Mouse (Mus musculus): Measurements from ENCODE around the gene Sec24c. TPM values are rescaled to one million over a fixed set of nuclear protein-coding genes. Genes with fewer than 3 reads are reported as not detected.

Gene Sec24c
- polyA plus RNA-seq, 1 experiment: 85.1 TPM

- H3K4me3 ChIP-seq (ENCODE audit: insufficient read depth, low read length): no peak overlapping the region
- H3K27ac ChIP-seq (ENCODE audit: insufficient read depth, low read length): no peak overlapping the region
- H3K4me1 ChIP-seq (ENCODE audit: control insufficient read depth, insufficient read depth, low read length): no peaks in the 10 kb centered on the region
- TF ChIP-seq POLR2A (IDR thresholded peaks at IDR 0.05; ENCODE audit: low read depth, low read length) (no peak), CTCF (IDR thresholded peaks at IDR 0.05; ENCODE audit: borderline replicate concordance, insufficient read depth, low read length) (no peak)
Observed at GRCm38 (mm10) chr14:20725660-20726339, 51.7 kb downstream of the Sec24c start.

- Histone ChIP-seq H3K27ac (ENCODE audit: insufficient read depth, low read length) (no peak overlapping the region), H3K4me3 (ENCODE audit: insufficient read depth, low read length) (no peak overlapping the region), H3K4me1 (ENCODE audit: control insufficient read depth, insufficient read depth, low read length) (0 out of 2 replicates have a peak, but pooled peaks cover 3% of the 10 kb centered on the region)
- TF ChIP-seq CTCF (IDR thresholded peaks at IDR 0.05; ENCODE audit: borderline replicate concordance, insufficient read depth, low read length) (no peak), POLR2A (IDR thresholded peaks at IDR 0.05; ENCODE audit: low read depth, low read length) (no peak)
Observed at GRCm38 (mm10) chr14:20729871-20730270, 55.8 kb downstream of the Sec24c start.

- Histone ChIP-seq H3K27ac (ENCODE audit: insufficient read depth, low read length) (no peak overlapping the region), H3K4me3 (ENCODE audit: insufficient read depth, low read length) (no peak overlapping the region), H3K4me1 (ENCODE audit: control insufficient read depth, insufficient read depth, low read length) (0 out of 2 replicates have a peak, but pooled peaks cover 3% of the 10 kb centered on the region)
- TF ChIP-seq POLR2A (IDR thresholded peaks at IDR 0.05; ENCODE audit: low read depth, low read length) (no peak), CTCF (IDR thresholded peaks at IDR 0.05; ENCODE audit: borderline replicate concordance, insufficient read depth, low read length) (no peak)
Observed at GRCm38 (mm10) chr14:20730853-20731602, 56.9 kb downstream of the Sec24c start.

GRCm38 (mm10) chr14:20733041-20733951 lies 59.2 kb downstream of the Sec24c start:
- Histone ChIP-seq H3K4me3 (ENCODE audit: insufficient read depth, low read length) (peak overlapping the region; percentile 82), H3K4me1 (ENCODE audit: control insufficient read depth, insufficient read depth, low read length) (peaks cover 6% of the 10 kb centered on the region; the same call in 1 of the 2 replicates), H3K27ac (ENCODE audit: insufficient read depth, low read length) (peak overlapping the region; percentile 66)
- no peak for TF ChIP-seq POLR2A (IDR thresholded peaks at IDR 0.05; ENCODE audit: low read depth, low read length)
- no peak for TF ChIP-seq CTCF (IDR thresholded peaks at IDR 0.05; ENCODE audit: borderline replicate concordance, insufficient read depth, low read length)

GRCm38 (mm10) chr14:20733952-20734774 lies 60.1 kb downstream of the Sec24c start, which contains the start of gene Ndst2:
Gene Ndst2 (minus strand): TSS chr14:20734562.
- peak within 1 kb of the TSS; percentile 82 for H3K4me3 ChIP-seq (ENCODE audit: insufficient read depth, low read length)
- TF ChIP-seq CTCF (IDR thresholded peaks at IDR 0.05; ENCODE audit: borderline replicate concordance, insufficient read depth, low read length) (no peak), POLR2A (IDR thresholded peaks at IDR 0.05; ENCODE audit: low read depth, low read length) (peak; percentile 80)
- H3K27ac ChIP-seq (ENCODE audit: insufficient read depth, low read length): peak within 1 kb of the TSS; percentile 66
- H3K4me1 ChIP-seq (ENCODE audit: control insufficient read depth, insufficient read depth, low read length): peaks cover 7% of the 10 kb centered on the region; the same call in 1 of the 2 replicates

GRCm38 (mm10) chr14:20735052-20735451 lies 60.9 kb downstream of the Sec24c start:
- TF ChIP-seq CTCF (IDR thresholded peaks at IDR 0.05; ENCODE audit: borderline replicate concordance, insufficient read depth, low read length): no peak
- no peak for TF ChIP-seq POLR2A (IDR thresholded peaks at IDR 0.05; ENCODE audit: low read depth, low read length)
- Histone ChIP-seq H3K4me1 (ENCODE audit: control insufficient read depth, insufficient read depth, low read length) (peaks cover 7% of the 10 kb centered on the region; the same call in 1 of the 2 replicates), H3K4me3 (ENCODE audit: insufficient read depth, low read length) (no peak overlapping the region), H3K27ac (ENCODE audit: insufficient read depth, low read length) (0 out of 2 replicates have a peak overlapping the region, but pooled peaks have one; percentile 31)

- no peak for TF ChIP-seq CTCF (IDR thresholded peaks at IDR 0.05; ENCODE audit: borderline replicate concordance, insufficient read depth, low read length)
- TF ChIP-seq POLR2A (IDR thresholded peaks at IDR 0.05; ENCODE audit: low read depth, low read length): no peak
- Histone ChIP-seq H3K4me3 (ENCODE audit: insufficient read depth, low read length) (no peak overlapping the region), H3K27ac (ENCODE audit: insufficient read depth, low read length) (no peak overlapping the region), H3K4me1 (ENCODE audit: control insufficient read depth, insufficient read depth, low read length) (peaks cover 6% of the 10 kb centered on the region; the same call in 1 of the 2 replicates)
Observed at GRCm38 (mm10) chr14:20735892-20736390, 61.8 kb downstream of the Sec24c start.

- TF ChIP-seq POLR2A (IDR thresholded peaks at IDR 0.05; ENCODE audit: low read depth, low read length): no peak
- peak; percentile 70; the same call in 1 of the 2 replicates for TF ChIP-seq CTCF (IDR thresholded peaks at IDR 0.05; ENCODE audit: borderline replicate concordance, insufficient read depth, low read length)
- no peak overlapping the region for H3K4me3 ChIP-seq (ENCODE audit: insufficient read depth, low read length)
- no peak overlapping the region for H3K27ac ChIP-seq (ENCODE audit: insufficient read depth, low read length)
- peaks cover 4% of the 10 kb centered on the region; the same call in 1 of the 2 replicates for H3K4me1 ChIP-seq (ENCODE audit: control insufficient read depth, insufficient read depth, low read length)
Observed at GRCm38 (mm10) chr14:20737306-20737705, 63.2 kb downstream of the Sec24c start.
